Mouse (Mus musculus) hindbrain, embryonic 11.5 days (tissue): ENCODE results near the gene Vps51. TPM values are rescaled to one million over a fixed set of nuclear protein-coding genes. Genes with fewer than 3 reads are reported as not detected.

Source experiments
- ATAC-seq: fragments of 200-750 bp; cut with Nextera tagmentation; 2 replicates; pipeline ENCODE4 v1.8.0; 2017; ENCODE audit warnings: mild to moderate bottlenecking, moderate TSS enrichment, moderate library complexity; ENCODE audit not compliant: low FRiP score
- DNase-seq: peaks from one replicate; pipeline ENCODE4 v3.0.0-alpha.2; 2015; ENCODE audit warnings: low spot score
- H3K27ac ChIP-seq: fragments of 300-500 bp; sonication (generic); 2 replicates; pipeline ENCODE4 v1.5.1; 2014; ENCODE audit warnings: mild to moderate bottlenecking, low read depth, low read length
- H3K27me3 ChIP-seq: fragments of 300-500 bp; sonication (generic); 2 replicates; pipeline ENCODE4 v1.6.1; 2014; ENCODE audit warnings: mild to moderate bottlenecking, low read length, moderate library complexity, mixed read lengths; ENCODE audit not compliant: control insufficient read depth, insufficient read depth
- H3K36me3 ChIP-seq: fragments of 300-500 bp; sonication (generic); 2 replicates; pipeline ENCODE4 v1.6.1; 2014; ENCODE audit warnings: mild to moderate bottlenecking, low read length, moderate library complexity, mixed read lengths; ENCODE audit not compliant: control insufficient read depth, insufficient read depth
- H3K4me1 ChIP-seq: fragments of 300-500 bp; sonication (generic); replicated peaks from 2 replicates; pipeline ENCODE4 v1.6.1; 2014; ENCODE audit warnings: low read length, mixed read lengths; ENCODE audit not compliant: control insufficient read depth, insufficient read depth
- H3K4me2 ChIP-seq: fragments of 300-500 bp; sonication (generic); replicated peaks from 2 replicates; pipeline ENCODE4 v1.6.1; 2014; ENCODE audit warnings: mild to moderate bottlenecking, low read depth, low read length
- H3K4me3 ChIP-seq: fragments of 300-500 bp; sonication (generic); 2 replicates; pipeline ENCODE4 v1.5.1; 2014; ENCODE audit warnings: low read depth, low read length
- H3K9ac ChIP-seq: fragments of 300-500 bp; sonication (generic); 2 replicates; pipeline ENCODE4 v1.6.1; 2014; ENCODE audit warnings: low read depth, low read length
- H3K9me3 ChIP-seq: fragments of 300-500 bp; sonication (generic); 2 replicates; pipeline ENCODE4 v1.6.1; 2016; ENCODE audit warnings: low read length; ENCODE audit not compliant: control insufficient read depth
- WGBS: fragments of 180-500 bp; shearing (Covaris S2); extraction: QIAGEN DNeasy Blood & Tissue Kit; methylation state at CpG from one replicate; pipeline ENCODE4 v1.1.7; 2014; 5-methylcytosine and 5-hydroxymethylcytosine counted together
- polyA plus RNA-seq: library from polyadenylated mRNA; unstranded; fragments of >200 nt; fragmentation: Nextera tagmentation; extraction: Ambion mirVana; gene quantifications from 2 replicates; pipeline ENCODE4 v1.2.1, GENCODE M21; 2014

The Vps51 gene
- polyA plus RNA-seq, 1 experiment from 2014 or later = 47.4 TPM

GRCm38 (mm10) chr19:6116113-6116850 lies 39.3 kb upstream of the Vps51 start:
- Histone ChIP-seq H3K4me1 (peaks cover 11% of the 10 kb centered on the region), H3K9ac (no peak overlapping the region; the same call in 1 of the 2 replicates), H3K27me3 (no peaks in the 10 kb centered on the region), H3K4me3 (no peak overlapping the region; the same call in 1 of the 2 replicates), H3K27ac (no peak overlapping the region), H3K9me3 (no peaks in the 10 kb centered on the region), H3K4me2 (no peak overlapping the region; the same call in 1 of the 2 replicates), H3K36me3 (peaks cover 6% of the 10 kb centered on the region; the same call in 1 of the 2 replicates)
- ATAC-seq (no peak), DNase-seq (no peak)
- WGBS = 94% methylated on average over 15 of the region's 15 CpGs

GRCm38 (mm10) chr19:6113116-6113515 lies 36.1 kb upstream of the Vps51 start:
- Histone ChIP-seq H3K4me1 (peaks cover 7% of the 10 kb centered on the region; the same call in 1 of the 2 replicates), H3K27ac (no peak overlapping the region), H3K4me3 (no peak overlapping the region), H3K27me3 (no peaks in the 10 kb centered on the region), H3K4me2 (no peak overlapping the region), H3K36me3 (peaks cover 6% of the 10 kb centered on the region; the same call in 1 of the 2 replicates), H3K9me3 (no peaks in the 10 kb centered on the region), H3K9ac (no peak overlapping the region)
- 62% methylated on average over 6 of the region's 6 CpGs for WGBS
- no peak for DNase-seq
- ATAC-seq = no peak

- H3K9me3 ChIP-seq = no peaks in the 10 kb centered on the region
- no peaks in the 10 kb centered on the region for H3K36me3 ChIP-seq
- DNase-seq = no peak
- no peaks in the 10 kb centered on the region for H3K27me3 ChIP-seq
- no peaks in the 10 kb centered on the region for H3K4me1 ChIP-seq
- H3K27ac ChIP-seq = no peak within 1 kb of the TSS
- no peak within 1 kb of the TSS for H3K4me3 ChIP-seq
- WGBS = 85% methylated on average over 7 of the region's 7 CpGs
- H3K4me2 ChIP-seq = no peak within 1 kb of the TSS
- ATAC-seq = no peak
- H3K9ac ChIP-seq = no peak within 1 kb of the TSS
Measured at GRCm38 (mm10) chr19:6105586-6105985, 28.6 kb upstream of the Vps51 start, which contains the start of gene Naaladl1. Naaladl1 (plus strand) TSS chr19:6105782.

GRCm38 (mm10) chr19:6104476-6104875 lies 27.4 kb upstream of the Vps51 start:
- H3K27ac ChIP-seq = no peak overlapping the region
- H3K4me3 ChIP-seq = no peak overlapping the region
- 91% methylated on average over 4 of the region's 4 CpGs for WGBS
- H3K27me3 ChIP-seq = no peaks in the 10 kb centered on the region
- ATAC-seq (no peak), DNase-seq (no peak)
- H3K9me3 ChIP-seq = no peaks in the 10 kb centered on the region
- no peaks in the 10 kb centered on the region for H3K4me1 ChIP-seq
- H3K9ac ChIP-seq = no peak overlapping the region; the same call in 1 of the 2 replicates
- no peaks in the 10 kb centered on the region for H3K36me3 ChIP-seq
- H3K4me2 ChIP-seq = no peak overlapping the region

- no peaks in the 10 kb centered on the region for H3K27me3 ChIP-seq
- H3K27ac ChIP-seq = no peak overlapping the region
- H3K36me3 ChIP-seq = no peaks in the 10 kb centered on the region
- H3K4me2 ChIP-seq = no peak overlapping the region
- no peaks in the 10 kb centered on the region for H3K9me3 ChIP-seq
- DNase-seq (no peak), ATAC-seq (no peak)
- H3K4me3 ChIP-seq = no peak overlapping the region
- H3K9ac ChIP-seq = 0 out of 2 replicates have a peak overlapping the region, but pooled peaks have one; percentile 7
- H3K4me1 ChIP-seq = no peaks in the 10 kb centered on the region
- WGBS = 80% methylated on average over 6 of the region's 6 CpGs
Measured at GRCm38 (mm10) chr19:6102169-6102853, 25.3 kb upstream of the Vps51 start.

- DNase-seq = no peak
Measured at GRCm38 (mm10) chr19:6101186-6101585, 24.2 kb upstream of the Vps51 start.

GRCm38 (mm10) chr19:6097847-6098246 lies 20.8 kb upstream of the Vps51 start:
- Histone ChIP-seq H3K4me3 (no peak overlapping the region), H3K4me1 (no peaks in the 10 kb centered on the region), H3K27ac (no peak overlapping the region), H3K36me3 (no peaks in the 10 kb centered on the region), H3K27me3 (no peaks in the 10 kb centered on the region), H3K4me2 (no peak overlapping the region), H3K9ac (no peak overlapping the region), H3K9me3 (no peaks in the 10 kb centered on the region)
- ATAC-seq (no peak), DNase-seq (no peak)
- WGBS = 81% methylated on average over 3 of the region's 3 CpGs

More at GRCm38 (mm10) chr19:6101186-6101585, 24.2 kb upstream of the Vps51 start:
- Histone ChIP-seq H3K4me3 (no peak overlapping the region), H3K36me3 (no peaks in the 10 kb centered on the region), H3K4me1 (no peaks in the 10 kb centered on the region), H3K27ac (no peak overlapping the region), H3K9ac (no peak overlapping the region), H3K9me3 (no peaks in the 10 kb centered on the region), H3K27me3 (no peaks in the 10 kb centered on the region), H3K4me2 (no peak overlapping the region)
- ATAC-seq = no peak
- 54% methylated on average over 6 of the region's 6 CpGs for WGBS

- ATAC-seq (no peak), DNase-seq (no peak)
- 91% methylated on average over 7 of the region's 7 CpGs for WGBS
- Histone ChIP-seq H3K27ac (no peak within 1 kb of the TSS), H3K4me3 (no peak within 1 kb of the TSS), H3K27me3 (no peaks in the 10 kb centered on the region), H3K9me3 (no peaks in the 10 kb centered on the region), H3K4me1 (no peaks in the 10 kb centered on the region), H3K9ac (no peak within 1 kb of the TSS), H3K4me2 (no peak within 1 kb of the TSS), H3K36me3 (peaks cover 12% of the 10 kb centered on the region)
Measured at GRCm38 (mm10) chr19:6094119-6094518, 17.1 kb upstream of the Vps51 start, which contains the start of gene AC131692.1. AC131692.1 (plus strand) TSS chr19:6094419.
